Mouse (Mus musculus) embryonic fibroblast, embryonic 13.5 days (primary cell): ENCODE results near the gene Nt5c1a. TPM values are rescaled to one million over a fixed set of nuclear protein-coding genes. Genes with fewer than 3 reads are reported as not detected.

Experiments
- H3K27ac ChIP-seq: 2 replicates; pipeline ENCODE4 v1.5.1; 2012; ENCODE audit warnings: low read length, control low read depth, inconsistent platforms; ENCODE audit not compliant: insufficient read depth
- H3K4me1 ChIP-seq: 2 replicates; pipeline ENCODE4 v1.6.1; 2011; ENCODE audit warnings: low read length; ENCODE audit not compliant: control insufficient read depth, insufficient read depth
- H3K4me3 ChIP-seq: 2 replicates; pipeline ENCODE4 v1.5.1; 2011; ENCODE audit warnings: mild to moderate bottlenecking, control low read depth, low read length; ENCODE audit not compliant: insufficient read depth
- CTCF ChIP-seq: IDR thresholded peaks from 2 replicates; pipeline ENCODE4 v1.5.1; 2011; ENCODE audit warnings: mild to moderate bottlenecking, control low read depth, low read length, moderate library complexity, borderline replicate concordance; ENCODE audit not compliant: insufficient read depth
- POLR2A ChIP-seq: IDR thresholded peaks from 2 replicates; pipeline ENCODE4 v1.6.1; 2011; ENCODE audit warnings: low read depth, mild to moderate bottlenecking, control low read depth, low read length, moderate library complexity
- polyA plus RNA-seq: library from polyadenylated mRNA; stranded (reverse); fragments of >200 nt; gene quantifications from 2 replicates; pipeline ENCODE4 v1.2.4, GENCODE M21; 2011; ENCODE audit warnings: low read depth; ENCODE audit not compliant: missing spikeins, insufficient read length

Nt5c1a gene
- polyA plus RNA-seq, 1 experiment = not detected

- Histone ChIP-seq H3K4me3 (peak within 1 kb of the TSS; percentile 31), H3K4me1 (no peaks in the 10 kb centered on the region; the same call in 1 of the 2 replicates), H3K27ac (no peak within 1 kb of the TSS)
- TF ChIP-seq CTCF (no peak), POLR2A (no peak)
Observed at GRCm38 (mm10) chr4:123182328-123183238, 18.7 kb upstream of the Nt5c1a start, which contains the start of gene Hpcal4. TSS of gene Hpcal4 (plus strand) at chr4:123183227.

- no peak for TF ChIP-seq POLR2A
- no peak for TF ChIP-seq CTCF
- Histone ChIP-seq H3K27ac (no peak overlapping the region), H3K4me1 (no peaks in the 10 kb centered on the region; the same call in 1 of the 2 replicates), H3K4me3 (peak overlapping the region; percentile 31)
Observed at GRCm38 (mm10) chr4:123183239-123184056, 17.9 kb upstream of the Nt5c1a start.

- TF ChIP-seq POLR2A (no peak), CTCF (no peak)
- Histone ChIP-seq H3K4me1 (no peaks in the 10 kb centered on the region; the same call in 1 of the 2 replicates), H3K4me3 (no peak overlapping the region)
Observed at GRCm38 (mm10) chr4:123184816-123185215, 16.5 kb upstream of the Nt5c1a start.

GRCm38 (mm10) chr4:123192336-123192735 lies 9.0 kb upstream of the Nt5c1a start:
- TF ChIP-seq CTCF = no peak
- TF ChIP-seq POLR2A = no peak
- no peaks in the 10 kb centered on the region for H3K4me1 ChIP-seq
- no peak overlapping the region for H3K4me3 ChIP-seq
- no peak overlapping the region for H3K27ac ChIP-seq

More at GRCm38 (mm10) chr4:123184816-123185215, 16.5 kb upstream of the Nt5c1a start:
- no peak overlapping the region for H3K27ac ChIP-seq

- no peaks in the 10 kb centered on the region for H3K4me1 ChIP-seq
- no peak for TF ChIP-seq CTCF
- no peak overlapping the region for H3K4me3 ChIP-seq
- H3K27ac ChIP-seq = no peak overlapping the region
Observed at GRCm38 (mm10) chr4:123193791-123194190, 7.5 kb upstream of the Nt5c1a start.

GRCm38 (mm10) chr4:123196695-123197094 lies 4.6 kb upstream of the Nt5c1a start:
- no peak for TF ChIP-seq CTCF
- TF ChIP-seq POLR2A = no peak
- no peak overlapping the region for H3K4me3 ChIP-seq
- H3K27ac ChIP-seq = no peak overlapping the region
- no peaks in the 10 kb centered on the region for H3K4me1 ChIP-seq

GRCm38 (mm10) chr4:123200771-123201185 lies 526 bp upstream of the Nt5c1a start:
- no peak for TF ChIP-seq POLR2A
- peak; percentile 25; the same call in 1 of the 2 replicates for TF ChIP-seq CTCF
- Histone ChIP-seq H3K4me1 (no peaks in the 10 kb centered on the region), H3K27ac (no peak overlapping the region), H3K4me3 (no peak overlapping the region)

- Histone ChIP-seq H3K4me3 (no peak overlapping the region), H3K27ac (no peak overlapping the region), H3K4me1 (no peaks in the 10 kb centered on the region)
- TF ChIP-seq CTCF (no peak), POLR2A (no peak)
Observed at GRCm38 (mm10) chr4:123202094-123202420, 753 bp downstream of the Nt5c1a start.

- Histone ChIP-seq H3K27ac (no peak overlapping the region), H3K4me1 (no peaks in the 10 kb centered on the region), H3K4me3 (no peak overlapping the region)
- no peak for TF ChIP-seq POLR2A
- no peak for TF ChIP-seq CTCF
Observed at GRCm38 (mm10) chr4:123207337-123207736, 6.0 kb downstream of the Nt5c1a start.

- TF ChIP-seq POLR2A = no peak
- no peak for TF ChIP-seq CTCF
- Histone ChIP-seq H3K27ac (no peak overlapping the region), H3K4me3 (no peak overlapping the region)
Observed at GRCm38 (mm10) chr4:123210996-123211395, 9.7 kb downstream of the Nt5c1a start.

More at GRCm38 (mm10) chr4:123210996-123211395, 9.7 kb downstream of the Nt5c1a start:
- no peaks in the 10 kb centered on the region for H3K4me1 ChIP-seq
